Mouse (Mus musculus): ENCODE data around the gene Pi4ka. TPM values are rescaled to one million over a fixed set of nuclear protein-coding genes. Genes with fewer than 3 reads are reported as not detected.

Pi4ka gene
- polyA plus RNA-seq, 1 experiment from 2014 or later, result 29.7 TPM

Other genes with a start within 250 kb of the Pi4ka start
- gene Ube2l3, start 203.7 kb downstream of the Pi4ka start, polyA plus RNA-seq (2014; fragmentation: Nextera tagmentation; extraction: Ambion mirVana), result 369 and 377 TPM in 2 replicates
- 0.18 and 0.45 TPM in 2 replicates for gene Rimbp3, start 197.7 kb downstream of the Pi4ka start, polyA plus RNA-seq (2014; fragmentation: Nextera tagmentation; extraction: Ambion mirVana)
- 7.0 and 8.3 TPM in 2 replicates for gene Hic2, start 172.7 kb downstream of the Pi4ka start, polyA plus RNA-seq (2014; fragmentation: Nextera tagmentation; extraction: Ambion mirVana)
- 5.0 and 7.7 TPM in 2 replicates for gene Tmem191c, start 130.2 kb downstream of the Pi4ka start, polyA plus RNA-seq (2014; fragmentation: Nextera tagmentation; extraction: Ambion mirVana)
- gene Serpind1, start 74.9 kb downstream of the Pi4ka start, polyA plus RNA-seq (2014; fragmentation: Nextera tagmentation; extraction: Ambion mirVana), result 110 and 128 TPM in 2 replicates
- 7.2 and 8.7 TPM in 2 replicates for gene Snap29, start 328 bp downstream of the Pi4ka start, polyA plus RNA-seq (2014; fragmentation: Nextera tagmentation; extraction: Ambion mirVana)
- gene Crkl, start 45.7 kb upstream of the Pi4ka start, polyA plus RNA-seq (2014; fragmentation: Nextera tagmentation; extraction: Ambion mirVana), result 45.6 and 46.2 TPM in 2 replicates
- gene Aifm3, start 83.3 kb upstream of the Pi4ka start, polyA plus RNA-seq (2014; fragmentation: Nextera tagmentation; extraction: Ambion mirVana), result 0.84 and 1.1 TPM in 2 replicates
- gene Lztr1, start 102.4 kb upstream of the Pi4ka start, polyA plus RNA-seq (2014; fragmentation: Nextera tagmentation; extraction: Ambion mirVana), result 50.2 and 54.8 TPM in 2 replicates
- 45.1 and 46.5 TPM in 2 replicates for gene Thap7, start 124.8 kb upstream of the Pi4ka start, polyA plus RNA-seq (2014; fragmentation: Nextera tagmentation; extraction: Ambion mirVana)
- not detected in 2 replicates for gene Lrrc74b, start 154.9 kb upstream of the Pi4ka start, polyA plus RNA-seq (2014; fragmentation: Nextera tagmentation; extraction: Ambion mirVana)
- 0.06 and 0.07 TPM in 2 replicates for gene P2rx6, start 155.6 kb upstream of the Pi4ka start, polyA plus RNA-seq (2014; fragmentation: Nextera tagmentation; extraction: Ambion mirVana)
- 2.0 and 2.1 TPM in 2 replicates for gene Slc7a4, start 176.9 kb upstream of the Pi4ka start, polyA plus RNA-seq (2014; fragmentation: Nextera tagmentation; extraction: Ambion mirVana)
- gene Smpd4, start 213.0 kb upstream of the Pi4ka start, polyA plus RNA-seq (2014; fragmentation: Nextera tagmentation; extraction: Ambion mirVana), result 53.4 and 60.5 TPM in 2 replicates
- 3.9 and 4.5 TPM in 2 replicates for gene Ccdc74a, start 240.2 kb upstream of the Pi4ka start, polyA plus RNA-seq (2014; fragmentation: Nextera tagmentation; extraction: Ambion mirVana)

All from liver, embryonic 11.5 days (tissue).